Mouse (Mus musculus): ENCODE measurements at regions not wholly inside any gene's neighbourhood (a gene's known extent, or its start where the extent isn't known, plus 50 kb on each side); places are given as distances from the start of the nearest gene placed in this dataset.

DNA sequence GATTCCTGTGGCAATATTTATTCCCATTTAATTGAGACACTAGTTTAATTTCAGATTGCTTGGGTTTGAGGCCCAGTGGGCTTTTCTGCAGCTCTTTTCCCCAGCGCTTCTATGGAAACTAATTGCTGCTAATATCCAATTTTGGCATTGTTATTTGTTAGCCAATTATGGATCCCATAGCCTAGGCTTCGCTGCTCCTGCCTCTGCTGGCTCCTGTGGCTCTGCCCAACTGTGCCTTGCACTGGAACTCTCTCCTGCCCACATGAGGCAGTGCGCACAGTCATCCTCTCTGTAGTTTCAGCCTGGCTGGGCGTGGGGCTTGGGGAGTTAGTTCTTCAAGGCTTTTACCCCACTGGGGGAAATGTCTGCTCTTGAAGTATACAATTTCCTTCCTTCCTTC, 491.8 kb downstream of the Prss52 start:
- H3K4me1 ChIP-seq (ENCODE audit: control insufficient read depth): no peaks in the 10 kb centered on the region
- H3K4me3 ChIP-seq (replicated peaks): no peak overlapping the region
- TF ChIP-seq GATA1 (IDR thresholded peaks at IDR 0.05; ENCODE audit: low read length): no peak
- no peak for TF ChIP-seq TAL1 (IDR thresholded peaks at IDR 0.05; ENCODE audit: low read length)
- no peaks in the 10 kb centered on the region for H3K36me3 ChIP-seq (ENCODE audit: control insufficient read depth)
- H3K9me3 ChIP-seq (ENCODE audit: control insufficient read depth, low read length): no peaks in the 10 kb centered on the region
- peaks cover 28% of the 10 kb centered on the region for H3K27me3 ChIP-seq (ENCODE audit: control insufficient read depth)

DNA sequence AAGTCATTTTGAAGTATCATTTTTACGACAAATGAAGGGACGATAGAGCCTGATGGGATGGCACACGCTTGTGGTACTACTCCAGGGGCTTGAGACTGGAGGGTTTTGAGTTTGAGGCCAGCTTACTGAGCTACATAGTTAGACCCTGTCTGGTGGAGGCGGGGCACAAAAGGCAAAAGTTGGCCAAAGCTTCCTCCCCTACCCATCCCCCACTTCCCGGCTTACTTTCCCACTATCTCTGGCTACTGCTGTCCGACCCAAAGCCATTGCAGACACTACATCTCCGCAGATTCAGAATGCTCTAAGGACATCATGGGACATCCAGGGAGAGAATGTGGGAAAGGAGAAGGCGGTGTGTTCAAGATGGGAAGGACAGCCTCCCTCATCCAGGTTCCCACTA, 493.1 kb downstream of the Prss52 start:
- H3K4me3 ChIP-seq (replicated peaks): no peak overlapping the region
- no peaks in the 10 kb centered on the region for H3K9me3 ChIP-seq (ENCODE audit: control insufficient read depth, low read length)
- no peak for TF ChIP-seq TAL1 (IDR thresholded peaks at IDR 0.05; ENCODE audit: low read length)
- TF ChIP-seq GATA1 (IDR thresholded peaks at IDR 0.05; ENCODE audit: low read length): no peak

More for the DNA sequence above, 493.1 kb downstream of the Prss52 start:
- H3K27me3 ChIP-seq (ENCODE audit: control insufficient read depth): peaks cover 14% of the 10 kb centered on the region
- H3K4me1 ChIP-seq (ENCODE audit: control insufficient read depth): no peaks in the 10 kb centered on the region
- H3K36me3 ChIP-seq (ENCODE audit: control insufficient read depth): no peaks in the 10 kb centered on the region

Measured in erythroblast, embryonic 14.5 days (primary cell).